Mouse (Mus musculus): ENCODE measurements around the gene AA986860. TPM values are rescaled to one million over a fixed set of nuclear protein-coding genes. Genes with fewer than 3 reads are reported as not detected.

Gene AA986860
- polyA plus RNA-seq, 1 experiment from 2014 or later = 0.73 TPM

Other genes starting within 250 kb of the AA986860 start
- gene Zp3r, start 102.4 kb upstream of the AA986860 start, polyA plus RNA-seq (2016; fragmentation: Nextera tagmentation; extraction: Ambion mirVana) = not detected in 2 replicates
- gene C4bp, start 70.3 kb upstream of the AA986860 start, polyA plus RNA-seq (2016; fragmentation: Nextera tagmentation; extraction: Ambion mirVana) = not detected in 2 replicates
- gene Gm29427, start 16.2 kb upstream of the AA986860 start, polyA plus RNA-seq (2016; fragmentation: Nextera tagmentation; extraction: Ambion mirVana) = not detected in 2 replicates
- 11.4 and 13.3 TPM in 2 replicates for gene Yod1, start 14.6 kb upstream of the AA986860 start, polyA plus RNA-seq (2016; fragmentation: Nextera tagmentation; extraction: Ambion mirVana)
- gene Pfkfb2, start 2.7 kb upstream of the AA986860 start, polyA plus RNA-seq (2016; fragmentation: Nextera tagmentation; extraction: Ambion mirVana) = 5.3 and 6.7 TPM in 2 replicates
- not detected in 2 replicates for gene Fcamr, start 68.9 kb downstream of the AA986860 start, polyA plus RNA-seq (2016; fragmentation: Nextera tagmentation; extraction: Ambion mirVana)
- not detected in 2 replicates for gene Pigr, start 94.7 kb downstream of the AA986860 start, polyA plus RNA-seq (2016; fragmentation: Nextera tagmentation; extraction: Ambion mirVana)
- gene Fcmr, start 133.7 kb downstream of the AA986860 start, polyA plus RNA-seq (2016; fragmentation: Nextera tagmentation; extraction: Ambion mirVana) = not detected in 2 replicates
- gene Il24, start 155.5 kb downstream of the AA986860 start, polyA plus RNA-seq (2016; fragmentation: Nextera tagmentation; extraction: Ambion mirVana) = not detected in 2 replicates
- gene Il20, start 179.5 kb downstream of the AA986860 start, polyA plus RNA-seq (2016; fragmentation: Nextera tagmentation; extraction: Ambion mirVana) = not detected in 2 replicates
- gene Il19, start 208.1 kb downstream of the AA986860 start, polyA plus RNA-seq (2016; fragmentation: Nextera tagmentation; extraction: Ambion mirVana) = not detected in 2 replicates

Data from hindbrain, embryonic 10.5 days (tissue).